In the genomic region with DNA sequence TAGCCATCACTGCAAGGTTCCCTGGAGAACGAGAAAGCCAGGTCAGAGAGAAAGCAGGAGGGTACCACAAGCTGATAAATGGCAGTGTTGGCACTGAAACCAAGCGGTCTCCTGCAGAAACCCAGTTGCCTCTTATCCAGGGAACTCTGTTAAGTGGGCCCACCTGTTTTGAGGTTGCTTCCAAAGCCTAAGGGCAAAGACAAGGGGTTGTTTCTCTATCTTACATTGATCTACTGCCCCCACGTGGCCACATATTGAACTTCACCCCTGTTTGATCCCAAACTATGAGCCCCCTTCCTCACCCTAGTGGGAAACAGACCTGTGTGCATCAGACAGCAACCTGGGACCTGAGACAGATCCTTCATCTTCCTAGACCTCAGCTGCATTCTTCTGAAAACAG, we compare ENCODE assay signal across 9 mouse cellular contexts. TPM values are rescaled to one million over a fixed set of nuclear protein-coding genes. Genes with fewer than 3 reads are reported as not detected.
A peak's percentile ranks its signal among the peaks of the same experiment; 100 is the strongest.
DNase-seq lines count a peak whose midpoint lies in the region; ATAC-seq and TF ChIP-seq lines count a peak whose summit lies in the region.
"Had no signal": no experiment of that assay in that cellular context is flagged by ENCODE, and none has a peak within 500 bp of the region (broad histone marks: within the 10 kb centered on the region; RNA-seq: fewer than 3 reads in every experiment).

No protein-coding gene starts in this region.

- no peaks in the 10 kb centered on the region for H3K9me3 ChIP-seq in forebrain, embryonic 16.5 days (ENCODE audit: control insufficient read depth, low read length)
- H3K9me3 ChIP-seq in hindbrain, embryonic 16.5 days (ENCODE audit: control insufficient read depth, low read length) = no peaks in the 10 kb centered on the region
- H3K9me3 ChIP-seq: lung, embryonic 15.5 days had no signal

- no peaks in the 10 kb centered on the region for H3K36me3 ChIP-seq in forebrain, embryonic 16.5 days (ENCODE audit: control insufficient read depth, insufficient read depth)
- no peaks in the 10 kb centered on the region for H3K36me3 ChIP-seq in hindbrain, embryonic 16.5 days (ENCODE audit: control insufficient read depth, insufficient read depth, low read length)
- no peaks in the 10 kb centered on the region for H3K36me3 ChIP-seq in splenic B cell, adult 2 months (ENCODE audit: control insufficient read depth, insufficient read depth, low read length, poor library complexity, severe bottlenecking)
- H3K36me3 ChIP-seq: lung, embryonic 15.5 days had no signal

- no peak overlapping the region for H3K9ac ChIP-seq in forebrain, embryonic 16.5 days (replicated peaks; ENCODE audit: low read depth, low read length)
- no peak overlapping the region for H3K9ac ChIP-seq in hindbrain, embryonic 16.5 days (ENCODE audit: low read depth, low read length)
- H3K9ac ChIP-seq: lung, embryonic 15.5 days had no signal

- DNase-seq in cerebellum, adult 9-10 months = peak; percentile 22
- DNase-seq in cerebellum, adult 9-11 months = no peak
- peak; percentile 50 to 62 for DNase-seq in layer of hippocampus, postnatal 36 days
- DNase-seq in splenic B cell, adult 2 months (ENCODE audit: low read depth, low spot score) = peak; percentile 63

- H3K4me2 ChIP-seq in forebrain, embryonic 16.5 days (ENCODE audit: low read length) = no peak overlapping the region
- no peak overlapping the region for H3K4me2 ChIP-seq in hindbrain, embryonic 16.5 days (ENCODE audit: low read length)
- H3K4me2 ChIP-seq: lung, embryonic 15.5 days had no signal

- ATAC-seq in forebrain, embryonic 16.5 days = 0 out of 2 replicates have a peak, but pooled peaks have one; percentile 41
- 0 out of 2 replicates have a peak, but pooled peaks have one; percentile 9 for ATAC-seq in hindbrain, embryonic 16.5 days
- ATAC-seq in megakaryocyte progenitor cell, adult 5-6 weeks (replicated peaks; ENCODE audit: poor library complexity) = peak; percentile 92

- no peak for TF ChIP-seq POLR2A in bone marrow macrophage, adult 2 months (IDR thresholded peaks at IDR 0.05; ENCODE audit: borderline replicate concordance, low read depth, low read length)

- no peaks in the 10 kb centered on the region for H3K27me3 ChIP-seq in forebrain, embryonic 16.5 days (replicated peaks; ENCODE audit: control insufficient read depth, insufficient read depth, low read length)
- no peaks in the 10 kb centered on the region for H3K27me3 ChIP-seq in hindbrain, embryonic 16.5 days (replicated peaks; ENCODE audit: control insufficient read depth, insufficient read depth, low read length)
- H3K27me3 ChIP-seq in splenic B cell, adult 2 months (ENCODE audit: control insufficient read depth, insufficient read depth, low read length, poor library complexity, severe bottlenecking) = no peaks in the 10 kb centered on the region

- peaks cover 4% of the 10 kb centered on the region for H3K4me1 ChIP-seq in bone marrow macrophage, adult 2 months (ENCODE audit: control insufficient read depth, insufficient read depth, low read length)
- H3K4me1 ChIP-seq in forebrain, embryonic 16.5 days (replicated peaks; ENCODE audit: control insufficient read depth, insufficient read depth, low read length) = no peaks in the 10 kb centered on the region
- H3K4me1 ChIP-seq in hindbrain, embryonic 16.5 days (ENCODE audit: control insufficient read depth, insufficient read depth, low read depth, low read length) = no peaks in the 10 kb centered on the region

- 30% methylated on average over 3 of the region's 3 CpGs for WGBS in forebrain, embryonic 16.5 days
- 34% methylated on average over 3 of the region's 3 CpGs for WGBS in hindbrain, embryonic 16.5 days

- TF ChIP-seq CTCF in bone marrow macrophage, adult 2 months (IDR thresholded peaks at IDR 0.05; ENCODE audit: low read depth, low read length) = peak; percentile 54; the same call in 1 of the 2 replicates

- H3K4me3 ChIP-seq in bone marrow macrophage, adult 2 months (ENCODE audit: insufficient read depth, low read length) = no peak overlapping the region
- H3K4me3 ChIP-seq in forebrain, embryonic 16.5 days (replicated peaks; ENCODE audit: low read length) = no peak overlapping the region
- no peak overlapping the region for H3K4me3 ChIP-seq in hindbrain, embryonic 16.5 days (ENCODE audit: low read length)
- H3K4me3 ChIP-seq: lung, embryonic 15.5 days had no signal

- H3K27ac ChIP-seq in bone marrow macrophage, adult 2 months (ENCODE audit: insufficient read depth, low read depth, low read length) = no peak overlapping the region
- H3K27ac ChIP-seq in forebrain, embryonic 16.5 days (ENCODE audit: low read length) = no peak overlapping the region
- no peak overlapping the region for H3K27ac ChIP-seq in hindbrain, embryonic 16.5 days (ENCODE audit: low read depth, low read length)
- H3K27ac ChIP-seq: lung, embryonic 15.5 days had no signal

RNA-seq across cellular contexts. Expression of gene Tcf7l1, which starts 42.2 kb away (rescaled TPM):
- 0.42 and 0.61 TPM in 2 replicates for polyA plus RNA-seq in bone marrow macrophage, adult 2 months (2012; ENCODE audit: insufficient read depth, insufficient read length, missing spikeins)
- 4.8 and 6.2 TPM in 2 replicates for polyA plus RNA-seq in forebrain, embryonic 16.5 days (2015; fragmentation: Nextera tagmentation; extraction: Ambion mirVana)
- 6.3 and 8.1 TPM in 2 replicates for polyA plus RNA-seq in hindbrain, embryonic 16.5 days (2015; fragmentation: Nextera tagmentation; extraction: Ambion mirVana)
- total RNA-seq in layer of hippocampus, postnatal 36 days (2021) = 1 to 10 TPM; 2.9 to 3.6 TPM
- total RNA-seq in megakaryocyte progenitor cell, adult 5-6 weeks (2015) = 0.37 and 0.52 TPM in 2 replicates
- total RNA-seq in megakaryocyte progenitor cell, adult 5-6 weeks (2017) = not detected in 2 replicates

Comparison
In these comparisons a context has a peak if more than half of its experiments do, and no peak if none do; other contexts are left out.
1. ATAC-seq: peak in every context shown above with its lines; median percentile 92 in megakaryocyte progenitor cell, adult 5-6 weeks; 41 in forebrain, embryonic 16.5 days; 9 in hindbrain, embryonic 16.5 days.